Mouse (Mus musculus) CD4-positive helper T cell, adult 2 months (primary cell): ENCODE data around the gene Best2.
A peak's percentile ranks its signal among the peaks of the same experiment; 100 is the strongest.

ENCODE experiments used
- DNase-seq: peaks from one replicate; pipeline ENCODE4 v3.0.0-alpha.2; 2012; ENCODE audit warnings: low read depth, missing footprints, low spot score

The Best2 gene

DNA sequence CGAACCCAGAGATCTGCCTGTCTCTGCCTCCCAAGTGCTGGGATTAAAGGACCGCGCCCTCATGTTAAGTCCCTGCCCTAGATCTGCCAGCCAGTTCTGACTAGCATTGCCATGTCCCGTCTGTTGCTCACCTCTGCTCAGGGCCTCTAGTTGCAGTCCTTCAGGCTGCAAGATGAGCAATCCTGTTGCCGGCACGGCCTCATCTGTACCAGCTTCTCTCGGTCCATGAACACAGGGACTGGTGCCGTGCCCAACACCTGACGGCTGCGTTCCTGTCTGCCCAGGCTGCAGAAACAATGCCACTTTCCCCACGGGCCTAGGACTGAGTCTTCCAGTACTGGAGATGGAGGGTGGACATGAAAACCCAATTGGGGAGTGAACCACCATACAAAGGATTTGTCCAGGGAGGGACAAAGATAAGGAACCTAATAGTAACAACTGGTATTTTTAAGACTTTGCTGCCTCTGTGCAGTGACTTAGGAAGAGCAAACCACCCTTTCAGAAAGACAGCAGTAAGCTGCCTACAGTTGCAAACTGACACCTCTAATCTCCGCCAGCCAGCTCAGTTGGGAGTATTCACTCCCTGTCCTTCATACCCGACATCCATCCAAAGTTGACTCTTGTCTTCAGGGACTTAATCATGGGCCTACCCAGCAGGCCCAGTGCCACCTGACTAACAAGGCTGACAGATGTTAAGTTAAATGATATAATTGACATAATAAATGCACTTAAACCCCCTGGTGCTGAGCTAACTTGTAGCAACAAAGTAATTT is 46.6 kb downstream of the Best2 start:
- no peak for DNase-seq

GRCm38 (mm10) chr8:84966603-84967002 is 47.7 kb downstream of the Best2 start:
- DNase-seq, result no peak

DNA sequence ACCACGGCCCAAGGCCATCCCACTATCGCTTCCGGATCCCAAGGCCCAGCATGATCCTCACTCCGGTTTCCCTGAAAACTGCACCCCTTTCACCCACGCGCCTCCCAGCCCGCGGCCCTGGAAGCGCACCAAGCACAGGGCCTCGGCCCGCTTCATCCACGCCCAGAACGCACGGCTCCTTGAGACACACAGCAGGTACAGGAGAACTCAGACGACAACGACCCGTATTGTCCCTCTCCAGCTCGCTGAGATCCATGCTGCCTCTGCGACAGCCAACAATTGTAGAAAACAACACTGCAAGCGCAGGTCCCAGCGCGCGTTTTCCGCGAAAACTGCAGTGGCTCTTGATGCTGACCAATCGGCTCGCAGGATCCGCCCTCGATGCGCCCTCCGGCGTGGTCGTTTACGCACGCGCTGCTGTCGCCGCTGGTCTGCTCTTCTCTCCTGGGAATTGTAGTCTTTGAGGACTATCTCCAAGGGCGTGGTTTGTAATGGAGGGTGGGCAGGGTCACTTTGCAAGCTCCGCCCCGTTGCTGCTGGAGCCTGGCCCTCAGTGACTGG is 48.5 kb downstream of the Best2 start:
- peak; percentile 96 for DNase-seq

- DNase-seq, result no peak
These were observed 50.4 kb downstream of the Best2 start for GRCm38 (mm10) chr8:84963952-84964351.

DNA sequence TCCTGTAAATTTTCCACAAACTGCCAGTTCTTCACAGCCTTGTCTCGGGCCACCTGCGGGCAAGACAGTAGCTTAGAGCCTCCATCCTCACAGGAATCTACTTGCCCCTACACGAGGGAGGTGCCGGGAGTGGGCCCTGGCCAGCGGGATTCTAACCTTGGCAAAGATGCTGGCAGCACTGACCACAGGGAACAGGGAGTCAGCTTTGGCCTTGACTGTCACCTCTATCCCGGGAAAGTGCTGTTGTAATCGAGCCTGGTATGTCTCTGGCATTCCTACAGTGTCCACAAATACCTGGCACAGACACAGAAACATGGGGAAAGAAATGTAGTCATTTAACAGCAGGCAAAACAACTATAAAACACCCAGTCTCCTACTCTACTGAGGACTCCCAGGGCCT is 54.5 kb downstream of the Best2 start:
- DNase-seq, result no peak
